Mouse (Mus musculus) embryonic fibroblast, embryonic 13.5 days (primary cell): ENCODE results near the gene Tex261. TPM values are rescaled to one million over a fixed set of nuclear protein-coding genes. Genes with fewer than 3 reads are reported as not detected.
A peak's percentile ranks its signal among the peaks of the same experiment; 100 is the strongest.
"Not testable (repeated sequence)": the region's sequence is repeated elsewhere in the genome, so short reads cannot be mapped to it uniquely, and the experiment has no call there.

Experiments used
- H3K27ac ChIP-seq: 2 replicates; pipeline ENCODE4 v1.5.1; 2012; ENCODE audit warnings: low read length, control low read depth, inconsistent platforms; ENCODE audit not compliant: insufficient read depth
- H3K4me1 ChIP-seq: 2 replicates; pipeline ENCODE4 v1.6.1; 2011; ENCODE audit warnings: low read length; ENCODE audit not compliant: control insufficient read depth, insufficient read depth
- H3K4me3 ChIP-seq: 2 replicates; pipeline ENCODE4 v1.5.1; 2011; ENCODE audit warnings: mild to moderate bottlenecking, control low read depth, low read length; ENCODE audit not compliant: insufficient read depth
- CTCF ChIP-seq: IDR thresholded peaks from 2 replicates; pipeline ENCODE4 v1.5.1; 2011; ENCODE audit warnings: mild to moderate bottlenecking, control low read depth, low read length, moderate library complexity, borderline replicate concordance; ENCODE audit not compliant: insufficient read depth
- POLR2A ChIP-seq: IDR thresholded peaks from 2 replicates; pipeline ENCODE4 v1.6.1; 2011; ENCODE audit warnings: low read depth, mild to moderate bottlenecking, control low read depth, low read length, moderate library complexity
- polyA plus RNA-seq: library from polyadenylated mRNA; stranded (reverse); fragments of >200 nt; gene quantifications from 2 replicates; pipeline ENCODE4 v1.2.4, GENCODE M21; 2011; ENCODE audit warnings: low read depth; ENCODE audit not compliant: missing spikeins, insufficient read length

The Tex261 gene
- polyA plus RNA-seq, 1 experiment, result 110 TPM

GRCm38 (mm10) chr6:83794760-83795296, 19.2 kb upstream of the Tex261 start, which contains the start of gene Nagk:
Gene Nagk, plus strand, starts transcription at chr6:83794982.
- Histone ChIP-seq H3K27ac (peak within 1 kb of the TSS; percentile 76), H3K4me3 (peak within 1 kb of the TSS; percentile 61), H3K4me1 (peaks cover 8% of the 10 kb centered on the region)
- TF ChIP-seq POLR2A (peak; percentile 90), CTCF (no peak)

- peaks cover 5% of the 10 kb centered on the region for H3K4me1 ChIP-seq
- no peak overlapping the region for H3K27ac ChIP-seq
- TF ChIP-seq CTCF (no peak), POLR2A (no peak)
- no peak overlapping the region for H3K4me3 ChIP-seq
Measured at GRCm38 (mm10) chr6:83791251-83791890, 15.8 kb upstream of the Tex261 start.

GRCm38 (mm10) chr6:83790533-83790932, 14.9 kb upstream of the Tex261 start:
- H3K4me3 ChIP-seq, H3K4me1 ChIP-seq, H3K27ac ChIP-seq: not testable (repeated sequence)

GRCm38 (mm10) chr6:83788554-83788953, 12.9 kb upstream of the Tex261 start:
- H3K4me3 ChIP-seq, result no peak overlapping the region
- TF ChIP-seq POLR2A (no peak), CTCF (no peak)

GRCm38 (mm10) chr6:83786426-83786825, 10.8 kb upstream of the Tex261 start:
- H3K4me1 ChIP-seq, result peaks cover 1% of the 10 kb centered on the region
- H3K4me3 ChIP-seq, result no peak overlapping the region
- TF ChIP-seq CTCF (no peak), POLR2A (no peak)
- H3K27ac ChIP-seq, result no peak overlapping the region

More at GRCm38 (mm10) chr6:83788554-83788953, 12.9 kb upstream of the Tex261 start:
- Histone ChIP-seq H3K4me1 (peaks cover 4% of the 10 kb centered on the region), H3K27ac (no peak overlapping the region)

- no peak for TF ChIP-seq POLR2A
- TF ChIP-seq CTCF, result peak; percentile 65; the same call in 1 of the 2 replicates
- H3K4me3 ChIP-seq, result no peak overlapping the region
- H3K27ac ChIP-seq, result no peak overlapping the region
- no peaks in the 10 kb centered on the region for H3K4me1 ChIP-seq
Measured at GRCm38 (mm10) chr6:83779026-83779425, 3.4 kb upstream of the Tex261 start.

- no peak overlapping the region for H3K27ac ChIP-seq
- H3K4me3 ChIP-seq, result no peak overlapping the region
- no peak for TF ChIP-seq POLR2A
- TF ChIP-seq CTCF, result no peak
- 0 out of 2 replicates have a peak, but pooled peaks cover 3% of the 10 kb centered on the region for H3K4me1 ChIP-seq
Measured at GRCm38 (mm10) chr6:83778306-83778705, 2.7 kb upstream of the Tex261 start.

GRCm38 (mm10) chr6:83774781-83775563, 641 bp downstream of the Tex261 start:
- Histone ChIP-seq H3K4me3 (peak overlapping the region; percentile 93), H3K27ac (peak overlapping the region; percentile 15; the same call in 1 of the 2 replicates), H3K4me1 (0 out of 2 replicates have a peak, but pooled peaks cover 3% of the 10 kb centered on the region)
- TF ChIP-seq POLR2A (no peak), CTCF (no peak)

- H3K4me3 ChIP-seq, result peak overlapping the region; percentile 93
- TF ChIP-seq POLR2A (no peak), CTCF (no peak)
- H3K4me1 ChIP-seq, result 0 out of 2 replicates have a peak, but pooled peaks cover 3% of the 10 kb centered on the region
- H3K27ac ChIP-seq, result no peak overlapping the region
Measured at GRCm38 (mm10) chr6:83774126-83774525, 1.5 kb downstream of the Tex261 start.

GRCm38 (mm10) chr6:83768485-83768884, 7.1 kb downstream of the Tex261 start:
- Histone ChIP-seq H3K4me1 (0 out of 2 replicates have a peak, but pooled peaks cover under 1% of the 10 kb centered on the region), H3K4me3 (no peak overlapping the region), H3K27ac (no peak overlapping the region)
- TF ChIP-seq CTCF (no peak), POLR2A (no peak)
